Mouse (Mus musculus) midbrain, embryonic 15.5 days (tissue): Measurements from ENCODE around the gene Sprr2h. TPM values are rescaled to one million over a fixed set of nuclear protein-coding genes. Genes with fewer than 3 reads are reported as not detected.

Experiments
- polyA plus RNA-seq: library from polyadenylated mRNA; unstranded; fragments of >200 nt; fragmentation: Nextera tagmentation; extraction: Ambion mirVana; gene quantifications from 2 replicates; pipeline ENCODE4 v1.2.1, GENCODE M21; 2015

Sprr2h gene
- polyA plus RNA-seq, 1 experiment from 2014 or later: not detected

Other genes with a start within 250 kb of the Sprr2h start
- not detected in 2 replicates for gene Lelp1, start 242.9 kb upstream of the Sprr2h start, polyA plus RNA-seq
- gene Sprr2a1, start 169.9 kb upstream of the Sprr2h start, polyA plus RNA-seq: not detected in 2 replicates
- not detected in 2 replicates for gene Sprr2a2, start 169.8 kb upstream of the Sprr2h start, polyA plus RNA-seq
- gene Sprr2a3, start 100.3 kb upstream of the Sprr2h start, polyA plus RNA-seq: not detected in 2 replicates
- 0.22 TPM in 1 of 2 replicates, not detected in the other for gene Sprr2b, start 69.1 kb upstream of the Sprr2h start, polyA plus RNA-seq
- gene Sprr2d, start 46.5 kb upstream of the Sprr2h start, polyA plus RNA-seq: not detected in 2 replicates
- not detected in 2 replicates for gene Sprr2e, start 33.5 kb upstream of the Sprr2h start, polyA plus RNA-seq
- gene Sprr2f, start 20.5 kb upstream of the Sprr2h start, polyA plus RNA-seq: not detected in 2 replicates
- gene Sprr2i, start 22.3 kb downstream of the Sprr2h start, polyA plus RNA-seq: not detected in 2 replicates
- not detected in 2 replicates for gene Sprr2j-ps, start 32.4 kb downstream of the Sprr2h start, polyA plus RNA-seq
- 7.4 and 9.7 TPM in 2 replicates for gene Gm9774, start 43.7 kb downstream of the Sprr2h start, polyA plus RNA-seq
- not detected in 2 replicates for gene Sprr2k, start 46.9 kb downstream of the Sprr2h start, polyA plus RNA-seq
- not detected in 2 replicates for gene Sprr1b, start 53.1 kb downstream of the Sprr2h start, polyA plus RNA-seq
- not detected in 2 replicates for gene Sprr3, start 73.0 kb downstream of the Sprr2h start, polyA plus RNA-seq
- gene Sprr1a, start 100.2 kb downstream of the Sprr2h start, polyA plus RNA-seq: 0.28 TPM in 1 of 2 replicates, not detected in the other
- not detected in 2 replicates for gene Sprr4, start 114.8 kb downstream of the Sprr2h start, polyA plus RNA-seq
- gene 2310046K23Rik, start 148.8 kb downstream of the Sprr2h start, polyA plus RNA-seq: not detected in 2 replicates
- not detected in 2 replicates for gene Ivl, start 188.1 kb downstream of the Sprr2h start, polyA plus RNA-seq
- not detected in 2 replicates for gene Smcp, start 203.3 kb downstream of the Sprr2h start, polyA plus RNA-seq
- gene 2210017I01Rik, start 221.8 kb downstream of the Sprr2h start, polyA plus RNA-seq: not detected in 2 replicates
- not detected in 2 replicates for gene Lce6a, start 236.0 kb downstream of the Sprr2h start, polyA plus RNA-seq